9 mouse cellular contexts compared by ENCODE assay signal in the genomic region with DNA sequence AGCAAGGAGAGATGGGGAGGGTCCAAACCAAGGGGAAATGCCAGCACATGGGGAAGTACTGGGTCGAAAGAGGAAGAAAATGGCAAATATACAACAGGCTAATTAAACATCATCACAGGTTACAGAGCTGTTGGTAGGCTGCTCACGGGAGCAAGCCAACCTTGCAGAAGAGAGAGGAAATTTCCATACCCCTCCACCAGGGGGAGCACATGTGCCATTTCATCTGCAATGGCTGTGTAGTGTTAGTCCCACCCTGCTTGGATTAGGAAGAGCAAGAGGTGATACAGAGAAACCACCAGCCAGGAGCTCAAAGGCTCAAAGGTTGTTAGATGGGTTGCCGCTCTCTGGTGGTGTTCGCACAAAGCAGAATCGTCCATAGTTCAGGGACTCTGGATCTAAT.
DNase-seq lines count a peak whose midpoint lies in the region; ATAC-seq and TF ChIP-seq lines count a peak whose summit lies in the region.
"Had no signal": no experiment of that assay in that cellular context is flagged by ENCODE, and none has a peak within 500 bp of the region (broad histone marks: within the 10 kb centered on the region; RNA-seq: fewer than 3 reads in every experiment).

No protein-coding gene starts in this region.

- no peak overlapping the region for H3K9ac ChIP-seq in ES-Bruce4 (ENCODE audit: low read depth, poor library complexity, severe bottlenecking)
- no peak overlapping the region for H3K9ac ChIP-seq in heart, postnatal 0 days (replicated peaks; ENCODE audit: low read depth, low read length)
- H3K9ac ChIP-seq: limb, embryonic 12.5 days had no signal

- H3K36me3 ChIP-seq in ES-Bruce4 (ENCODE audit: control insufficient read depth, insufficient read depth, low read length, poor library complexity, severe bottlenecking): no peaks in the 10 kb centered on the region
- no peaks in the 10 kb centered on the region for H3K36me3 ChIP-seq in heart, postnatal 0 days (replicated peaks; ENCODE audit: control insufficient read depth, insufficient read depth, low read length)
- H3K36me3 ChIP-seq: limb, embryonic 12.5 days had no signal

- no peaks in the 10 kb centered on the region for H3K27me3 ChIP-seq in ES-Bruce4 (ENCODE audit: control insufficient read depth, insufficient read depth, low read length, poor library complexity, severe bottlenecking)
- no peaks in the 10 kb centered on the region for H3K27me3 ChIP-seq in heart, postnatal 0 days (ENCODE audit: control insufficient read depth, insufficient read depth, low read length)
- H3K27me3 ChIP-seq: limb, embryonic 12.5 days had no signal

- ATAC-seq in heart, postnatal 0 days (ENCODE audit: insufficient read depth, low read depth): peak; percentile 34; the same call in 1 of the 2 replicates

- no peak overlapping the region for H3K4me3 ChIP-seq in ES-Bruce4 (ENCODE audit: low read depth, low read length)
- no peak overlapping the region for H3K4me3 ChIP-seq in heart, postnatal 0 days (ENCODE audit: low read depth, low read length)
- H3K4me3 ChIP-seq: limb, embryonic 12.5 days had no signal

- H3K9me3 ChIP-seq in ES-Bruce4 (replicated peaks; ENCODE audit: control insufficient read depth, insufficient read depth, low read length, poor library complexity, severe bottlenecking): no peaks in the 10 kb centered on the region
- H3K9me3 ChIP-seq in heart, postnatal 0 days (replicated peaks; ENCODE audit: control insufficient read depth, low read length): no peaks in the 10 kb centered on the region
- H3K9me3 ChIP-seq: limb, embryonic 12.5 days had no signal

- peak; percentile 69 for DNase-seq in gastrocnemius, adult 18-20 months (ENCODE audit: low spot score)
- DNase-seq in gastrocnemius, postnatal 25 days: no peak
- no peak for DNase-seq in brain, embryonic 14.5 days (ENCODE audit: low read depth)
- DNase-seq in heart, postnatal 0 days (ENCODE audit: low spot score): peak; percentile 47
- DNase-seq in left cerebral cortex, postnatal 14 days (ENCODE audit: low spot score in 2 of 2): peak; percentile 31 to 56
- DNase-seq in ovary, postnatal 14 days (ENCODE audit: low spot score): peak; percentile 58
- DNase-seq in thymus, postnatal 4 days: peak; percentile 84

- H3K27ac ChIP-seq in ES-Bruce4 (ENCODE audit: insufficient read depth, low read length): no peak overlapping the region
- no peak overlapping the region for H3K27ac ChIP-seq in heart, postnatal 0 days (ENCODE audit: low read depth)
- H3K27ac ChIP-seq: limb, embryonic 12.5 days had no signal

- no peaks in the 10 kb centered on the region for H3K4me1 ChIP-seq in ES-Bruce4 (ENCODE audit: control insufficient read depth, insufficient read depth, low read length)
- H3K4me1 ChIP-seq in heart, postnatal 0 days (ENCODE audit: control insufficient read depth, insufficient read depth): peaks cover 18% of the 10 kb centered on the region; the same call in 1 of the 2 replicates

- TF ChIP-seq POLR2A in ES-Bruce4 (IDR thresholded peaks at IDR 0.05; ENCODE audit: insufficient read depth, low read length): no peak
- no peak for TF ChIP-seq POLR2A in brain, embryonic 14.5 days (IDR thresholded peaks at IDR 0.05; ENCODE audit: borderline replicate concordance, extremely low read depth, insufficient read depth, insufficient read length, poor library complexity, severe bottlenecking)

- intact Hi-C loops in left cerebral cortex, postnatal 14 days (cut with DNase I): loop anchor here (5.0 kb wide), 1 partner anchor 171 kb away; no protein-coding TSS in a partner anchor

- WGBS in heart, postnatal 0 days: 67% methylated on average over 5 of the region's 5 CpGs

- peak; percentile 60 for TF ChIP-seq CTCF in ES-Bruce4 (IDR thresholded peaks at IDR 0.05; ENCODE audit: low read depth, low read length)
- TF ChIP-seq CTCF in brain, embryonic 14.5 days (IDR thresholded peaks at IDR 0.05; ENCODE audit: borderline replicate concordance, extremely low read depth, insufficient read depth, insufficient read length): peak; percentile 62; the same call in 1 of the 2 replicates
- TF ChIP-seq CTCF in heart, postnatal 0 days (IDR thresholded peaks at IDR 0.05; ENCODE audit: low read depth): peak; percentile 77

- no peak overlapping the region for H3K4me2 ChIP-seq in heart, postnatal 0 days (ENCODE audit: low read depth, low read length)
- H3K4me2 ChIP-seq: limb, embryonic 12.5 days had no signal

- no peak for TF ChIP-seq EP300 in ES-Bruce4 (IDR thresholded peaks at IDR 0.05; ENCODE audit: insufficient read depth, low read depth, low read length)
- no peak for TF ChIP-seq EP300 in heart, postnatal 0 days (IDR thresholded peaks at IDR 0.05; ENCODE audit: low read depth)

Comparison
In these comparisons a context has a peak if more than half of its experiments do, and no peak if none do; other contexts are left out.
1. DNase-seq: peak in gastrocnemius, adult 18-20 months (single experiment), heart, postnatal 0 days (single experiment), left cerebral cortex, postnatal 14 days (2 of 2), ovary, postnatal 14 days (single experiment) and thymus, postnatal 4 days (single experiment); none in gastrocnemius, postnatal 25 days (single experiment) and brain, embryonic 14.5 days (single experiment).
2. Peak in every context shown above with its lines, with median percentiles within 50 percentile points of each other: CTCF ChIP-seq.